Mouse (Mus musculus) heart, embryonic 14.5 days (tissue): ENCODE measurements around the gene Gm21985. TPM values are rescaled to one million over a fixed set of nuclear protein-coding genes. Genes with fewer than 3 reads are reported as not detected.

Experiments
- ATAC-seq: fragments of 200-750 bp; cut with Nextera tagmentation; 2 replicates; pipeline ENCODE4 v1.8.0; 2017; ENCODE audit warnings: low read depth, moderate TSS enrichment; ENCODE audit not compliant: insufficient number of reproducible peaks, insufficient read depth, low FRiP score
- H3K27ac ChIP-seq, 2 experiments: fragments of 200-500 bp in 1 of 2; fragments of 300-500 bp in 1 of 2; sonication (generic) in 1 of 2; replicated peaks in 1 of 2; 2 replicates each; pipeline ENCODE4 v1.5.1; 2012 to 2014; ENCODE audit warnings: low read depth in 2 of 2, low read length in 2 of 2, control low read depth in 1 of 2, mild to moderate bottlenecking in 1 of 2, mixed read lengths in 1 of 2; ENCODE audit not compliant: control insufficient read depth in 1 of 2, insufficient read depth in 1 of 2
- H3K27me3 ChIP-seq: fragments of 300-500 bp; sonication (generic); 2 replicates; pipeline ENCODE4 v1.6.1; 2014; ENCODE audit warnings: mild to moderate bottlenecking, low read length, control low read depth; ENCODE audit not compliant: control insufficient read depth, insufficient read depth
- H3K36me3 ChIP-seq: fragments of 300-500 bp; sonication (generic); 2 replicates; pipeline ENCODE4 v1.6.1; 2014; ENCODE audit warnings: mild to moderate bottlenecking, control low read depth, low read length, mixed read lengths; ENCODE audit not compliant: control insufficient read depth, insufficient read depth
- H3K4me1 ChIP-seq, 2 experiments: fragments of 200-500 bp in 1 of 2; fragments of 300-500 bp in 1 of 2; sonication (generic) in 1 of 2; 2 replicates each; pipeline ENCODE4 v1.6.1; 2012 to 2014; ENCODE audit warnings: low read length in 2 of 2, control low read depth in 1 of 2, mixed read lengths in 1 of 2; ENCODE audit not compliant: control insufficient read depth in 2 of 2, insufficient read depth in 2 of 2
- H3K4me2 ChIP-seq: fragments of 300-500 bp; sonication (generic); 2 replicates; pipeline ENCODE4 v1.6.1; 2014; ENCODE audit warnings: mild to moderate bottlenecking, low read length
- H3K4me3 ChIP-seq, 2 experiments: fragments of 200-500 bp in 1 of 2; fragments of 300-500 bp in 1 of 2; sonication (generic) in 1 of 2; 2 replicates each; pipeline ENCODE4 v1.5.1; 2012 to 2014; ENCODE audit warnings: low read length in 2 of 2, mild to moderate bottlenecking in 2 of 2, control low read depth in 1 of 2, low read depth in 1 of 2, moderate library complexity in 1 of 2; ENCODE audit not compliant: control insufficient read depth in 1 of 2, insufficient read depth in 1 of 2
- H3K9ac ChIP-seq: fragments of 300-500 bp; sonication (generic); 2 replicates; pipeline ENCODE4 v1.6.1; 2014; ENCODE audit warnings: mild to moderate bottlenecking, low read length
- H3K9me3 ChIP-seq: fragments of 300-500 bp; sonication (generic); 2 replicates; pipeline ENCODE4 v1.6.1; 2016; ENCODE audit warnings: low read length, control low read depth; ENCODE audit not compliant: control insufficient read depth
- WGBS: fragments of 180-500 bp; shearing (Covaris S2); extraction: QIAGEN DNeasy Blood & Tissue Kit; methylation state at CpG from one replicate; pipeline ENCODE4 v1.1.7; 2014; 5-methylcytosine and 5-hydroxymethylcytosine counted together
- polyA plus RNA-seq: library from polyadenylated mRNA; unstranded; fragments of >200 nt; fragmentation: Nextera tagmentation; extraction: Ambion mirVana; gene quantifications from 2 replicates; pipeline ENCODE4 v1.2.1, GENCODE M21; 2014

Gm21985 gene
- polyA plus RNA-seq, 1 experiment from 2014 or later = not detected

DNA sequence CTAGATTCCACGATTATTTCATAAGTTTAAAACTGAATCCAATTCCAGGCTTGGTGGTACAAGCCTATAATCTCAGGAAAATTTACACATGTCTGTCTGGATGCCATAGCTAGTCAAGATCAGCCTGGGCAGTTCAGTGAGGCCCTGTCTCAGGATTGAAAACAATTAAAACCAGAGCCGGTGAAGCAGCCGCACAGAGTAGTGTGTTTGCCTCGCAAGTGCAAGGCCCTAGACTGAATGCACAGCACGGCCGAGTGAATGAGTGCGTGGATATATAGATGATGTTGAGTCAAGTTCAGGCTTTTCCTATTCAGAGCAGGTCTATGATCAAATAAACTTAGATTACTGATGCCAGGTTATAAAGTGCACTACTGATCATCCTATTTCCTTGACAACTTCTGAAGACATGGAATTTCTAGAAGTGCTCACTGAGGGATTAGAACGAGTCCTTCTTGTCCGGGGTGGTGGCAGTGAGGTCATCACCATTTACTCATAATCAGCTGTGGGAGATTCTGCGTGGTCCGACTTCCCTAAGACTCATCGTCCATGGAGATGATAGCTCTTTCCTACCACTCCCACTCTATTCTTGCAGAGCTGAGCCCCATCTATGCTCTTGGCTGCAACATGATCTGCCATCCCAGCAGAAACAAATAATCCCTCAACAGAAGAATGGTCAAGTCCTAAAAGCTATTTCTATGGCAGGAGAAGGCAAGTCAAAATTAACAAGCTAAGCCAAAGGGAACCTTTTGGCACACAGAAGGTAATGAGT, 94.1 kb downstream of the Gm21985 start:
- Histone ChIP-seq H3K4me1 (no peaks in the 10 kb centered on the region), H3K27ac (no peak overlapping the region), H3K36me3 (peaks cover 98% of the 10 kb centered on the region), H3K27me3 (no peaks in the 10 kb centered on the region), H3K9ac (no peak overlapping the region), H3K4me3 (no peak overlapping the region), H3K4me2 (no peak overlapping the region), H3K9me3 (no peaks in the 10 kb centered on the region)
- 87% methylated on average over 12 of the region's 12 CpGs for WGBS
- ATAC-seq = no peak

DNA sequence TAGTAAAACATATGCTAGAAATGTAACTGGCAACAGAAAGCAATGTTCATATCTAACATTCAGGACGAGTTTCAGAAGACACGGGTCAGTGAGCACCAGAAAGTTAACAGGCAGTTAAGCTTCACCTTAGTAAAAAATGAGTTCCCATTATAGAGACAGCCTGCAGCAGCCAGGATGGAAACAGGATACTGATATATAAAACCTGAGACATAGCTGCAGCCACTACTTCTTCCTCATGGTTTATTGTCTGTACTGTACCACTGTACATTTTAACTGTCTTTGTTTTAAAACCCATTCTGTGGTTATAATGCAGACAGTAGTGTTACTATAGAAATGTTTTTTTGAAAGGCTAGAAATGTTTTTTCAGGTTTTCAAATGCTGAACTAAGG, 94.7 kb downstream of the Gm21985 start:
- ATAC-seq = no peak
- no peak overlapping the region for H3K9ac ChIP-seq
- 89% methylated on average over 2 of the region's 2 CpGs for WGBS
- H3K36me3 ChIP-seq = peaks cover 96% of the 10 kb centered on the region
- no peaks in the 10 kb centered on the region for H3K4me1 ChIP-seq
- no peaks in the 10 kb centered on the region for H3K27me3 ChIP-seq
- H3K27ac ChIP-seq = no peak overlapping the region
- no peaks in the 10 kb centered on the region for H3K9me3 ChIP-seq
- H3K4me3 ChIP-seq = no peak overlapping the region
- no peak overlapping the region for H3K4me2 ChIP-seq

DNA sequence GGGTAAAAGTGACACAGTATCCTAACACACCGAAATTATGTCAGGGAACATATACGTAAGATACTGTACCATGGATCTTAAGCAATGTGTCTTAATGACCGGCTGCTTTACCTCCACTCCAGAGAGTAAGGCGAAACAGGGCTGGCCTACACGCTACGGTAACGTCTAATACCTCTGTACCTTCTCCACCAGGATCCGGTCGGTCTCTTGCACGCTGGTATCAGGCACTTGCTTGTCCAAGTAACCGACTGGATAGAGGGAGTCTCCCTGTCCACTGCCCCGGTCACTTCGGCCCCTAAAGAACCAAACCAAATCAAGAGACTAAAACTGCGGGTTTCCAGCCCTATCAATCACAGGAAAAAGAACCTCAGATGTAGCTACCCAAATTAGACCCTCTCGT, 101.1 kb downstream of the Gm21985 start:
- peak overlapping the region; percentile 87 for H3K4me2 ChIP-seq
- 17% methylated on average over 15 of the region's 15 CpGs for WGBS
- peak overlapping the region in 1 of 2 experiments; percentile 82; a peak in 1 of 4 replicates for H3K27ac ChIP-seq

DNA sequence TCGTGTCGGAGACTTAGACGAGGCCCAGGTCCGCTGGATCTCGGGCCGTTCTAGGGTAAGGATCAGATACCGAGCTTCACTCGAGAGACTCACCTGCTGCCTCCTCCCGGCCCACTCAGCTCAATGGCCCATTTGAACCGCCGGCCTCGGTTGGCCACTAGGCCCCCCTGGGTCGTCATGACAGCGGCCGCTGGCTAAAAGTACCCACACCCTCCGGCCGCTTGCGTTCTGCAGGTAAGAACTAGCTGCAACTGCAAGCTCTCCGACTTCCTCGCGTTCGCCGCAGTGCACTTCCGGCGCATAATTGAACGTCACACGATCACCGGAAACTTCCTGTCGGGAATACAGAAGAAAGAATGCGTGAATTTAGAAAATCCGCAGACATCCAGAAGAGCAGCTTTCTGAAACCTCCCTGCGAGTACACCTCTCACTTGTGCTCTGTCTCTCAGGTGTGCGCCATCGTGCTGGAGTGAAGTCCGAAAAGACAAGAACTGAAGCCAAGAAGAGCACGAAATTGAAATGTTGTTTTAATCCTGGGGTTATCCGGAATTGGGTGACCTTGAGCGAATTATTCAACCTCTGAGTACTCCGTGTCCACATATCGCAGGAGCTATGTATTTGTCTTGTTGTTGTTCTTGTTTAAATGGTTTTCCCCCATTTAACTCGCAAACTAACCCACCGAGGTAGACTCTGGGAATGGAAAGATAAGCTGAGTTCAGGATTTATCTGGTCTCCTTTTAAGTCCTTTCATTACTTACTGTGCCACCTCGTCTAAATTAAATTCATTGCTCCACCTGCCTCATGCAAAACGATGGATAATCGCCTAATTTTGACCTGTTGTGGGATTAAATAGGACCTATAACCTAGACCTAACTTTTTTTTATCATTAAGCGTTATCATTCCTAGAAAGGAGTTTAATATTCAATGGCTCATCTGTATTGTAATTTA, 101.9 kb downstream of the Gm21985 start, which contains the start of gene Emc4:
Gene Emc4 (minus strand): TSS at position 302 of the 948 bp plus-strand sequence.
- H3K4me2 ChIP-seq = peak within 1 kb of the TSS; percentile 87
- peaks cover 0 to 8% of the 10 kb centered on the region in 2 experiments; a peak in 2 of 4 replicates for H3K4me1 ChIP-seq
- no peaks in the 10 kb centered on the region for H3K27me3 ChIP-seq
- ATAC-seq = peak; percentile 72; the same call in 1 of the 2 replicates
- no peaks in the 10 kb centered on the region for H3K9me3 ChIP-seq
- H3K27ac ChIP-seq = peak within 1 kb of the TSS; percentile 82 to 94
- H3K36me3 ChIP-seq = peaks cover 25% of the 10 kb centered on the region
- peak within 1 kb of the TSS; percentile 78 to 89 for H3K4me3 ChIP-seq
- 2% methylated on average over 46 of the region's 46 CpGs for WGBS
- peak within 1 kb of the TSS; percentile 91 for H3K9ac ChIP-seq

More for the DNA sequence above, 101.1 kb downstream of the Gm21985 start:
- no peaks in the 10 kb centered on the region for H3K27me3 ChIP-seq
- H3K4me3 ChIP-seq = peak overlapping the region; percentile 78 to 89
- peaks cover 0 to 8% of the 10 kb centered on the region in 2 experiments; a peak in 2 of 4 replicates for H3K4me1 ChIP-seq
- peaks cover 31% of the 10 kb centered on the region for H3K36me3 ChIP-seq
- 0 out of 2 replicates have a peak, but pooled peaks have one; percentile 35 for ATAC-seq
- peak overlapping the region; percentile 91 for H3K9ac ChIP-seq
- no peaks in the 10 kb centered on the region for H3K9me3 ChIP-seq

DNA sequence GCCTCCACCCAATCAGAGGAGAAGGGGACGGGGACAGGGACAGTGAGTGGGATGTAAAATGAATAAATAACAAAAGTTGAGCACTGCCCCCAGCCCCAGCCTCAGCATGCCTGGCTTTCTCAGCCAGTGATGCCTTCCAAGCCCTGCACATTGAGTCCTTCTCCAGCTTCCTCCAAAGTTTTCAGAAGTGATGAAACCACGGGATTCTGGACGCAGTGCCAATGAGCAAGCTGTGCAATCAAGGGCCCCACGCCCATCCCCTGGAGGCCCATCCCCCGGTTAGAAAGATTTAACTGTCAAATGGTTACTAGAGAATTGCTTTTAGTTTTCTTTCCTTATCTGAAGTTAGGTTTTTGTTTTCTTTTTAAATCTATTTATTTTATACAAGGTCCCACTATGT, 103.8 kb downstream of the Gm21985 start:
- WGBS = 57% methylated on average over 5 of the region's 5 CpGs
- H3K9me3 ChIP-seq = no peaks in the 10 kb centered on the region
- H3K4me1 ChIP-seq = peaks cover 0 to 8% of the 10 kb centered on the region in 2 experiments; a peak in 2 of 4 replicates
- peaks cover 6% of the 10 kb centered on the region for H3K36me3 ChIP-seq
- no peak for ATAC-seq
- H3K27me3 ChIP-seq = no peaks in the 10 kb centered on the region
- no peak overlapping the region for H3K4me2 ChIP-seq
- H3K27ac ChIP-seq = no peak overlapping the region
- H3K4me3 ChIP-seq = no peak overlapping the region
- H3K9ac ChIP-seq = no peak overlapping the region

DNA sequence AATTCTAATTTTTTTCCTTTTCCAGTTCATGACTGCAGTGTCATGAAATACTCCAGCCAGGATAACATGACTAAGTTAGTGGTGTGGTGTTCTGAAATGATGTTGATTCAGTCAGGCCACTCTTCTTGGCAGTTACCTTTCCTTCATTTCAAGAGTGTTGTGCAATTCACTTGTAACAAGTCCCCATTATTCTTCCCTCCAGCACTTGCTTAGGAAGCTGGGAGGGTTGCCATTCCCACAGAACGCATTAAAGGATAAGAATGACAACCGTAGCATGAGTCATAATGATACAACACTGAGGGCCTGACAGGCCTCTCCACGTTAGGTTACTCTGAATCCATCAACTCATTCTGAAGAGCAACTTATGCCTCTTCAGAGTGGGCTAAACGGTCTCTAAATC, 107.0 kb downstream of the Gm21985 start:
- Histone ChIP-seq H3K27ac (no peak overlapping the region), H3K36me3 (no peaks in the 10 kb centered on the region), H3K9me3 (no peaks in the 10 kb centered on the region), H3K4me1 (no peaks in the 10 kb centered on the region), H3K27me3 (no peaks in the 10 kb centered on the region), H3K4me3 (no peak overlapping the region), H3K9ac (no peak overlapping the region), H3K4me2 (no peak overlapping the region)
- ATAC-seq = no peak
- WGBS = 42% methylated on average over 4 of the region's 4 CpGs

DNA sequence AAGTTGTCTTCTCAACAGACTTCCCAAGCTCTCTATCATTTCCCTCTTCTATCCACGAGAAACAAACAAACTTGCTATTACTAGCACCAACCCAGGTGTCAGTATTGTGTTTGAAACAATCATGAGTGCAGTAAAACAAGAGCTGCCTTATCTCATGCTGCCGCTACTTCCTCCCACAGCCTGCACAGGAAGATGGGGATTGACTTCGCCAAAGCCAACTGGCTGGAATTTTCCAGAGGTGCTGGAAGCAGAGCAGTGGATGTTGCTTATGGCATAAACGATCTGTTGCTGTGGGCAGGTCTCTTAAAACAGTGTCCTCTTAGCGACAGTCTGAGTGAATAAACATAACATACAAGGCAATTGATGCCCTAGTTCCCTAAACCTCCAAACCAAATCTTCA, 108.5 kb downstream of the Gm21985 start:
- H3K4me3 ChIP-seq = no peak overlapping the region
- 27% methylated on average over 5 of the region's 5 CpGs for WGBS
- H3K27me3 ChIP-seq = no peaks in the 10 kb centered on the region
- H3K4me2 ChIP-seq = no peak overlapping the region
- H3K36me3 ChIP-seq = no peaks in the 10 kb centered on the region
- H3K9ac ChIP-seq = no peak overlapping the region
- no peak for ATAC-seq
- H3K9me3 ChIP-seq = no peaks in the 10 kb centered on the region
- peak overlapping the region in 1 of 2 experiments; percentile 3; a peak in 1 of 4 replicates for H3K27ac ChIP-seq
- H3K4me1 ChIP-seq = no peaks in the 10 kb centered on the region
